Mouse (Mus musculus): Measurements from ENCODE around the gene Wfikkn1. TPM values are rescaled to one million over a fixed set of nuclear protein-coding genes. Genes with fewer than 3 reads are reported as not detected.

The Wfikkn1 gene
- total RNA-seq, 2 experiments from 2014 or later = 0.62 to 0.96 TPM

GRCm38 (mm10) chr17:25886806-25887205 lies 6.1 kb upstream of the Wfikkn1 start:
- DNase-seq = no peak
- intact Hi-C loops (cut with DNase I) = no loop called here

GRCm38 (mm10) chr17:25885636-25886035 lies 5.0 kb upstream of the Wfikkn1 start:
- intact Hi-C loops (cut with DNase I) = no loop called here
- DNase-seq = no peak

- intact Hi-C loops (cut with DNase I) = no loop called here
- no peak for DNase-seq
Measured at GRCm38 (mm10) chr17:25883824-25884223, 3.2 kb upstream of the Wfikkn1 start.

GRCm38 (mm10) chr17:25883268-25883667 lies 2.6 kb upstream of the Wfikkn1 start:
- intact Hi-C loops (cut with DNase I) = no loop called here
- DNase-seq = no peak

- intact Hi-C loops (cut with DNase I) = no loop called here
- no peak for DNase-seq
Measured at GRCm38 (mm10) chr17:25882306-25882705, 1.6 kb upstream of the Wfikkn1 start.

- intact Hi-C loops (cut with DNase I) = no loop called here
- DNase-seq = no peak
Measured at GRCm38 (mm10) chr17:25881691-25882090, 1.0 kb upstream of the Wfikkn1 start.

- DNase-seq = no peak
- intact Hi-C loops (cut with DNase I) = no loop called here
Measured at GRCm38 (mm10) chr17:25880913-25881641, 419 bp upstream of the Wfikkn1 start.

- intact Hi-C loops (cut with DNase I) = no loop called here
- no peak for DNase-seq
Measured at GRCm38 (mm10) chr17:25879750-25880149, 908 bp downstream of the Wfikkn1 start.

- no peak for DNase-seq
- intact Hi-C loops (cut with DNase I) = no loop called here
Measured at GRCm38 (mm10) chr17:25879261-25879660, 1.4 kb downstream of the Wfikkn1 start.

- intact Hi-C loops (cut with DNase I) = no loop called here
- no peak for DNase-seq
Measured at GRCm38 (mm10) chr17:25878611-25879180, 2.0 kb downstream of the Wfikkn1 start.

- intact Hi-C loops (cut with DNase I) = no loop called here
- DNase-seq = no peak
Measured at GRCm38 (mm10) chr17:25877741-25878610, 2.7 kb downstream of the Wfikkn1 start.

- intact Hi-C loops (cut with DNase I) = no loop called here
- DNase-seq = no peak
Measured at GRCm38 (mm10) chr17:25877025-25877424, 3.6 kb downstream of the Wfikkn1 start.

GRCm38 (mm10) chr17:25876347-25876915 lies 4.2 kb downstream of the Wfikkn1 start:
- intact Hi-C loops (cut with DNase I) = no loop called here

GRCm38 (mm10) chr17:25875171-25876136 lies 5.2 kb downstream of the Wfikkn1 start:
- intact Hi-C loops (cut with DNase I) = loop anchor here (2.0 kb wide), 1 partner anchor 43 kb away; the partner anchor contains the start of gene Rab40c
- DNase-seq = peak; percentile 91 to 92

More at GRCm38 (mm10) chr17:25876347-25876915, 4.2 kb downstream of the Wfikkn1 start:
- no peak for DNase-seq

GRCm38 (mm10) chr17:25874721-25875170 lies 5.9 kb downstream of the Wfikkn1 start, which contains the start of gene Mettl26:
Gene Mettl26, plus strand, starts transcription at chr17:25875074.
- DNase-seq = peak; percentile 94 to 97
- intact Hi-C loops (cut with DNase I) = loop anchor here (2.0 kb wide), 1 partner anchor 44 kb away; the partner anchor contains the start of gene Rab40c

- intact Hi-C loops (cut with DNase I) = loop anchor here (2.0 kb wide), 1 partner anchor 45 kb away; the partner anchor contains the start of gene Rab40c
- no peak for DNase-seq
Measured at GRCm38 (mm10) chr17:25874148-25874720, 6.4 kb downstream of the Wfikkn1 start.

GRCm38 (mm10) chr17:25873405-25874147 lies 7.1 kb downstream of the Wfikkn1 start:
- no peak for DNase-seq
- intact Hi-C loops (cut with DNase I) = loop anchor here (2.0 kb wide), 1 partner anchor 45 kb away; the partner anchor contains the start of gene Rab40c

- DNase-seq = no peak
- intact Hi-C loops (cut with DNase I) = no loop called here
Measured at GRCm38 (mm10) chr17:25872676-25873075, 8.0 kb downstream of the Wfikkn1 start.

Data from heart, postnatal 10 days (tissue).